Mouse (Mus musculus): ENCODE measurements around the gene Tmeff1. TPM values are rescaled to one million over a fixed set of nuclear protein-coding genes. Genes with fewer than 3 reads are reported as not detected.
A peak's percentile ranks its signal among the peaks of the same experiment; 100 is the strongest.
"Not testable (repeated sequence)": the region's sequence is repeated elsewhere in the genome, so short reads cannot be mapped to it uniquely, and the experiment has no call there.

The Tmeff1 gene
- polyA plus RNA-seq, 1 experiment from 2014 or later, result 8.4 TPM

DNA sequence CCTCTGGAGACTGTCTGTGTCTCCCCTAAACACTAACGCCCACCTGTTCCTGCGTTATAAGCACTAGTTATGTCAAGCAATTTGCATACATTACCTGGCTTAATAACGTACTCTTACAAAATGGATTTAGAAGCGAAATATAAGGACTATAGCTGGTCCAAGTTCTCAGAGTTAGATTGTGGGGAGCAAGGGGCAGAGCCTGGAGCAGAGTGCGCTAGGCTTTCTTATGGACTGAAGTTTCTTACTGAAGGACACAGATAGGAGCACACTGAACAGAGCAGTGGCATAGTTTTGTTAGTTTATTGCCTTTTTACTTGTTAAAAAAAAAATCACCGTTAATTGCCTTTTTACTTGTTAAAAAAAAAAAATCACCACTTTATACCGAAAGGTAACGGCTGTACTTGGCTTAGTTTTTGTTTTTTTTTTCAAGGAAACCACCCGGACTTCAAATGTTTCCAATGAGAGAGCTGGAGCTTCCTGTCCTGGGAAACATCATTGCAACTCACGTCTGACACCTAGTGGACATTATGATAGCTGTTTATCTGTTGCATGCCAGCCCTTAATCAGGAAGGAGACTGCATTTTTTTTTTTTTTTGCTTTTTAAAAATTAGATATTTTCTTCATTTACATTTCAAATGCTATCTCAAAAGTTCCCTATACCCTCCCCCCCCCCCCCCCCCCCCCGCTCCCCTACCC lies 95.8 kb downstream of the Tmeff1 start:
- Histone ChIP-seq H3K9me3 (replicated peaks; ENCODE audit: control insufficient read depth, low read length) (no peaks in the 10 kb centered on the region), H3K4me2 (ENCODE audit: low read depth, low read length) (peak overlapping the region; percentile 49), H3K36me3 (ENCODE audit: control insufficient read depth, insufficient read depth) (no peaks in the 10 kb centered on the region), H3K27me3 (ENCODE audit: control insufficient read depth, insufficient read depth, low read length) (no peaks in the 10 kb centered on the region), H3K9ac (ENCODE audit: low read length) (no peak overlapping the region), H3K4me1 (ENCODE audit: control insufficient read depth, insufficient read depth, low read length) (peaks cover 8% of the 10 kb centered on the region; the same call in 1 of the 2 replicates), H3K4me3 (ENCODE audit: low read length) (no peak overlapping the region), H3K27ac (ENCODE audit: low read length) (no peak overlapping the region)
- no peak for ATAC-seq (replicated peaks; ENCODE audit: extremely low read depth, insufficient read depth, low FRiP score)
- WGBS, result 31% methylated on average over 11 of the region's 11 CpGs

DNA sequence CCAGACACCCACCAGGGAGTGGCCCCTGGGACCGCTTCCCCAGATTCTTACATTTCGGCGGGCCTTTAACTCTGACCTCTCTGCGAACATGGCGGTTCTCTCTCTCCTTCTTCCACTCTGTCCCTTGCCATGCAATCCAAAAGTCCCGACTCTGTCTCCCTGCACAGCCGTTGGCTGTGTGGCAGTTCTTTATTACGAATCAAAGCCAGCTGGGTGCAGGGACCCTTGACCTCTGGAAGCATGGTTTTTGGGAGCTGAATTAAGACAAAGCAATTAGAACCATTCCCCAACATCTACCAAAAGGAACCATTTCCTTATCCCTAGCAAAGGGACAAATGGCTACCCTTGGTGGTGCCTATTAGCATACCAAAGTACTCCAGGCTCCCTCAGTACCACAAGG lies 98.2 kb downstream of the Tmeff1 start:
- Histone ChIP-seq H3K27me3 (ENCODE audit: control insufficient read depth, insufficient read depth, low read length) (no peaks in the 10 kb centered on the region), H3K9ac (ENCODE audit: low read length) (no peak overlapping the region), H3K36me3 (ENCODE audit: control insufficient read depth, insufficient read depth) (no peaks in the 10 kb centered on the region), H3K4me3 (ENCODE audit: low read length) (no peak overlapping the region), H3K9me3 (replicated peaks; ENCODE audit: control insufficient read depth, low read length) (no peaks in the 10 kb centered on the region), H3K4me2 (ENCODE audit: low read depth, low read length) (no peak overlapping the region), H3K27ac (ENCODE audit: low read length) (no peak overlapping the region), H3K4me1 (ENCODE audit: control insufficient read depth, insufficient read depth, low read length) (peaks cover 8% of the 10 kb centered on the region; the same call in 1 of the 2 replicates)
- 95% methylated on average over 8 of the region's 8 CpGs for WGBS
- no peak for ATAC-seq (replicated peaks; ENCODE audit: extremely low read depth, insufficient read depth, low FRiP score)

DNA sequence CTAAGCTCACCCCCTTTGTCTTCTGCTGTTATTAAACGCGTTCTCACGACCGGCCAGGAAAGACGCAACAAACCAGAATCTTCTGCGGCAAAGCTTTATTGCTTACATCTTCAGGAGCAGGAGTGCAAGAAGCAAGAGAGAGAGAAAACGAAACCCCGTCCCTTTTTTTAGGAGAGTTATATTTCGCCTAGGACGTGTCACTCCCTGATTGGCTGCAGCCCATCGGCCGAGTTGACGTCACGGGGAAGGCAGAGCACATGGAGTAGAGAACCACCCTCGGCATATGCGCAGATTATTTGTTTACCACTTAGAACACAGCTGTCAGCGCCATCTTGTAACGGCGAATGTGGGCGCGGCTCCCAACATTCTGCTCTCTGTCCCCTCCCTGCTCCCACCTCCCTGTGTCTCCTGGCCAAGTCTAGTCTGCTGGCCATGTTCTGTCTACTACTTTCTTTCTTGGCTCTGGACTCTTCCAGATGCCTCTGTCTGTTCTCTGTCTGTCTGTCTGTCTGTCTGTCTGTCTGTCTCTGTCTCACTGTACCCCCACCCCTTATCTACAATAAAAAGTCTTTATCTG lies 98.7 kb downstream of the Tmeff1 start:
- not testable (repeated sequence) for H3K36me3 ChIP-seq (ENCODE audit: control insufficient read depth, insufficient read depth); H3K4me3 ChIP-seq (ENCODE audit: low read length); H3K4me2 ChIP-seq (ENCODE audit: low read depth, low read length); ATAC-seq (replicated peaks; ENCODE audit: extremely low read depth, insufficient read depth, low FRiP score); H3K9ac ChIP-seq (ENCODE audit: low read length); H3K9me3 ChIP-seq (replicated peaks; ENCODE audit: control insufficient read depth, low read length); H3K27me3 ChIP-seq (ENCODE audit: control insufficient read depth, insufficient read depth, low read length); H3K27ac ChIP-seq (ENCODE audit: low read length); H3K4me1 ChIP-seq (ENCODE audit: control insufficient read depth, insufficient read depth, low read length)
- WGBS, result 92% methylated on average over 14 of the region's 21 CpGs

DNA sequence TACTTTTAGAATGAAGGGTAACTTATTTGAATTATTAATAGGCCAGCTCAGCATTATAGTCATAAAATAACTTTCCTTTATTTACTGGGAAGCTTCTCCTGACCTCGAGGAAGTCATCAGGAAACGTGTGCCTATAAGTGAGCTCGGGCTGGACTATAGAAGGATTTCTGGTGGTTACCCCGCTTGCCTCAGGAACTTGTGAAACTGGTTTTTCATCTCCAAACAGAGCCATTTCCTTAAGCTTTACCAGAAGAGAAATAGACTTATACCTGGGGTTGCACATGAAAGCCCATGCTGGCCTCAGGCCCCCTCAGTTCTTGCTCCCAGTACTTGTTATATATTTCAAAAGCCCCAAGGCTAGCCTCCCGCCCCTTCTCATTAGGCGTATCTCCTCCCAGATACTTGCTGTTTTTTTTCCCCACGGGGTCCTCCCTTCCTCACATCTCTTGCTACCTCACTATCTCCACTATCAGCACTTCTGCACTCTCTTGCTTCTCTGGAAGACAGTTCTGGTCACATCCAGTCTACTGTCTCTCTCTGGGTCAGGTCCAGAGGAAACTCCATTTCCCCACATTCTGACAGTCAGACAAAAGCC lies 99.7 kb downstream of the Tmeff1 start:
- no peak for ATAC-seq (replicated peaks; ENCODE audit: extremely low read depth, insufficient read depth, low FRiP score)
- Histone ChIP-seq H3K9me3 (replicated peaks; ENCODE audit: control insufficient read depth, low read length) (no peaks in the 10 kb centered on the region), H3K27me3 (ENCODE audit: control insufficient read depth, insufficient read depth, low read length) (no peaks in the 10 kb centered on the region), H3K27ac (ENCODE audit: low read length) (no peak overlapping the region), H3K4me3 (ENCODE audit: low read length) (no peak overlapping the region), H3K36me3 (ENCODE audit: control insufficient read depth, insufficient read depth) (no peaks in the 10 kb centered on the region), H3K4me1 (ENCODE audit: control insufficient read depth, insufficient read depth, low read length) (peaks cover 8% of the 10 kb centered on the region; the same call in 1 of the 2 replicates), H3K4me2 (ENCODE audit: low read depth, low read length) (no peak overlapping the region), H3K9ac (ENCODE audit: low read length) (no peak overlapping the region)
- WGBS, result 53% methylated on average over 7 of the region's 7 CpGs

DNA sequence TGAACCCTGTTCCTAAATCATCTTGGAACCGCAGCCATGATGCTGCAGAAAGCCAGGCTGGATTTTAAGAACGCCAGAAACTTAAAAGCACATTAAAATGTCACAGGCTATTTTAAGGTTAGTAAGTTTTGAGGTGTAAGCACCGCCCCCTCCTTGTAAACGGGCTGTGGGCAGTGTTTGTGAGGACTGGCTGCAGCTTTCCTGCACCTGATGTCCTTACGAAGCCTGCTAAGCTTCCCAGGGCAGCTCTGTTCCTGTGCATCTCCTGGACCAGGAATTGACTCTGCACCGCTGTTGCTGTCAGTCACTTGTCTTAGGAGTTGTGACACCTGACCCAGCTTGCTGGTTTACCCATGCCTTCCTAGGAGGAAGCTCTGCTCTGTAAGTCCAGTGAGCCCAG lies 103.2 kb downstream of the Tmeff1 start:
- H3K9me3 ChIP-seq (replicated peaks; ENCODE audit: control insufficient read depth, low read length), result no peaks in the 10 kb centered on the region
- H3K27me3 ChIP-seq (ENCODE audit: control insufficient read depth, insufficient read depth, low read length), result no peaks in the 10 kb centered on the region
- H3K4me3 ChIP-seq (ENCODE audit: low read length), result no peak overlapping the region
- ATAC-seq (replicated peaks; ENCODE audit: extremely low read depth, insufficient read depth, low FRiP score), result no peak
- WGBS, result 57% methylated on average over 6 of the region's 6 CpGs
- H3K27ac ChIP-seq (ENCODE audit: low read length), result no peak overlapping the region
- H3K4me2 ChIP-seq (ENCODE audit: low read depth, low read length), result no peak overlapping the region
- H3K9ac ChIP-seq (ENCODE audit: low read length), result no peak overlapping the region
- H3K36me3 ChIP-seq (ENCODE audit: control insufficient read depth, insufficient read depth), result no peaks in the 10 kb centered on the region
- H3K4me1 ChIP-seq (ENCODE audit: control insufficient read depth, insufficient read depth, low read length), result no peaks in the 10 kb centered on the region

DNA sequence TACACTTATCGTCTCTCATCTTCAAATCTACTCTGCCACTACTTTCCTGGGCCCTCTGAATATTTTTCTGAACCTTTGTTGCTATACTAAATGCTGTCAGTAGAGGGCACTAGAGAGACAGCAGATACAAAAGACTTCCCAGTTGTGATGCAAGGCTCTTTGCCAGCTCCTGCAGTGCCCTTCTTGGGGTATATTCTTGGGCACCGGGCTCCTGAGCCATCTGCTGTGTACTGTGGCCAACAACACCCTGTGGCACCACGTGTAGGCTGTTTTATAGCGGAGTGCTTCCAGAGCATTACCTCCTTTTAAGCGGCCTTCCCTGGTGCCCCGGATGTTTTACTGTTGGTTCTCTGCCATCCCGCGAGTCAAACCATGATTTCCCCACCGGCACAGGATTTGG lies 105.7 kb downstream of the Tmeff1 start:
- Histone ChIP-seq H3K9ac (ENCODE audit: low read length) (no peak overlapping the region), H3K4me3 (ENCODE audit: low read length) (no peak overlapping the region), H3K27me3 (ENCODE audit: control insufficient read depth, insufficient read depth, low read length) (no peaks in the 10 kb centered on the region), H3K36me3 (ENCODE audit: control insufficient read depth, insufficient read depth) (no peaks in the 10 kb centered on the region), H3K9me3 (replicated peaks; ENCODE audit: control insufficient read depth, low read length) (no peaks in the 10 kb centered on the region), H3K4me2 (ENCODE audit: low read depth, low read length) (no peak overlapping the region), H3K27ac (ENCODE audit: low read length) (no peak overlapping the region), H3K4me1 (ENCODE audit: control insufficient read depth, insufficient read depth, low read length) (no peaks in the 10 kb centered on the region)
- no peak for ATAC-seq (replicated peaks; ENCODE audit: extremely low read depth, insufficient read depth, low FRiP score)
- 74% methylated on average over 9 of the region's 9 CpGs for WGBS

DNA sequence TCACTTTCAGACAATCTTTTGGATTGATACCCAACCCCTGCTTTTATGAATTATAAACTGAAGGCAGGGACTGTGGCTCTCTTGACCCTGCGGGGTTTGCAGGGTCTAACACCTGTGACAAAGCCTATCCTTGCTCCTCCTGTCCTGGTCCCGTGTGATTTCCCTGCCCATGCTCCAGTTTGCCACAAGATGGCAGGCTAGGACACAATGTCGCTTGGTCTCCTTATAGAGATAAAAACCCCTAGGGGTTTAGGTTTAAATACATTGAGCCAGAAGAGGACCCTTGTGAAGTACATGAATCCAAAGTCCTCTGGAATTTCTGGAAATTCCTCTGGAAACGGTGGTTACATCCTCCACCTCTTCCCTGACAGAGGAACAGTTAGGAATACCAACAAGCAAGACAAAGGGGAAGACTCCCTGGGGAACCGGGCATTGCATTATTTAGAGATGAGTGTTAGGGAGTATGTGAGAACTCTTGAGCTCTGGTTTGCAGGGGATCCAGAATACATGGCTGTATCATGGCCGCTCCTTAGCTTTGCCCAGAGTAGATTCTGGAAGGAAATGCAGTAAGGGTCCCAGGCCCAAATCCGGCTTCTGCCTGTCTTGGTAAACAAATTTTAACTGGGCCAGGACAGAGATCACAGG lies 106.9 kb downstream of the Tmeff1 start:
- Histone ChIP-seq H3K9ac (ENCODE audit: low read length) (no peak overlapping the region), H3K4me1 (ENCODE audit: control insufficient read depth, insufficient read depth, low read length) (no peaks in the 10 kb centered on the region), H3K4me3 (ENCODE audit: low read length) (no peak overlapping the region), H3K9me3 (replicated peaks; ENCODE audit: control insufficient read depth, low read length) (no peaks in the 10 kb centered on the region), H3K4me2 (ENCODE audit: low read depth, low read length) (no peak overlapping the region), H3K27me3 (ENCODE audit: control insufficient read depth, insufficient read depth, low read length) (no peaks in the 10 kb centered on the region), H3K27ac (ENCODE audit: low read length) (no peak overlapping the region), H3K36me3 (ENCODE audit: control insufficient read depth, insufficient read depth) (no peaks in the 10 kb centered on the region)
- ATAC-seq (replicated peaks; ENCODE audit: extremely low read depth, insufficient read depth, low FRiP score), result no peak
- WGBS, result 36% methylated on average over 7 of the region's 7 CpGs

DNA sequence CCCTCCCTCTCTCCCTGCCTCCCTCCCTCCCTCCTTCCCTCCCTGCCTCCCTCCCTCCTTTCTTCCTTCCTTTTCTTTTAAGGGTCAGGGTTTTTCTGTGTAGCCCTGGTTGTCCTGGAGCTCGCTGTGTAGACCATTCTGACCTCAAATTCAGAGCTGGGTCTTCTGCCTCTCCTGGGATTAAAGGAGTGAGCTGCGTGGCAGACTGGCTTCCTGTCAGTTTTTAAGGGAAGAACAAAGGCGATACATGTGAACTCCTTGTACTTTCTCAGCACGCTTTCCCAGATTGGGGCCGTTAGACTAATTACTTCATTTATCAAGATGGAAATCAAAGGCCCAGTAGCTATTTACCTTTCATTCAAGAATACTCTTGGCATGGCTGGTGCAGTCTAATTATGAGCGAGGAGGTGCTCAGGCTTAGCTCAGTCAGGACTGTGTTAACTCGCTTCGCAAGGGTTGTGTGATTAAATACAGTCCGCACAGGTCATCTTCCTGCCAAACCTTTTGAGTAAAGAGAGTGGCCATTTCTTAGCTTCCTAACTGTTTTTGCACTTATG lies 107.8 kb downstream of the Tmeff1 start:
- no peak for ATAC-seq (replicated peaks; ENCODE audit: extremely low read depth, insufficient read depth, low FRiP score)
- Histone ChIP-seq H3K4me3 (ENCODE audit: low read length) (no peak overlapping the region), H3K4me2 (ENCODE audit: low read depth, low read length) (no peak overlapping the region), H3K27me3 (ENCODE audit: control insufficient read depth, insufficient read depth, low read length) (no peaks in the 10 kb centered on the region), H3K9ac (ENCODE audit: low read length) (no peak overlapping the region), H3K4me1 (ENCODE audit: control insufficient read depth, insufficient read depth, low read length) (no peaks in the 10 kb centered on the region), H3K27ac (ENCODE audit: low read length) (no peak overlapping the region), H3K36me3 (ENCODE audit: control insufficient read depth, insufficient read depth) (no peaks in the 10 kb centered on the region), H3K9me3 (replicated peaks; ENCODE audit: control insufficient read depth, low read length) (no peaks in the 10 kb centered on the region)
- WGBS, result 61% methylated on average over 9 of the region's 9 CpGs

DNA sequence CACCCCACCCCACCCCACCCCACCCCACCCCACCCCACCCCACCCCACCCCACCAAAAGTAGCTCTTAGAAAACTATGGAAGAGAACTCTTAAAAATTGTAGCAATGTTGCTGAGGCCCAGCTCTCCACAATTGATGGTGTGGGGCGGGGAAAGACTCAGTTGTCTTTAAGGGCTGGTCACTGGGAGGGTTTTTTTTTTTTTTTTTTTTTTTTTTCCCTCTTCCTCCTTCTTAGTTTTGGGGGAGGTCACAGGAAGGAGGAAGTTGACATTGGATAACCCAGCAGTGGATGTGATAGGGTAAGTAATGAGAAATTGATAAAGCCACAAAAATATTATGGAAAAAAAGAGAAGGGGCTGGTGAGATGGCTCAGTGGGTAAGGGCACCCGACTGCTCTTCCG lies 111.7 kb downstream of the Tmeff1 start:
- Histone ChIP-seq H3K9ac (ENCODE audit: low read length) (no peak overlapping the region), H3K27ac (ENCODE audit: low read length) (no peak overlapping the region), H3K27me3 (ENCODE audit: control insufficient read depth, insufficient read depth, low read length) (no peaks in the 10 kb centered on the region), H3K36me3 (ENCODE audit: control insufficient read depth, insufficient read depth) (no peaks in the 10 kb centered on the region), H3K4me1 (ENCODE audit: control insufficient read depth, insufficient read depth, low read length) (no peaks in the 10 kb centered on the region), H3K4me3 (ENCODE audit: low read length) (no peak overlapping the region), H3K9me3 (replicated peaks; ENCODE audit: control insufficient read depth, low read length) (no peaks in the 10 kb centered on the region), H3K4me2 (ENCODE audit: low read depth, low read length) (no peak overlapping the region)
- WGBS, result 79% methylated on average over 3 of the region's 3 CpGs
- no peak for ATAC-seq (replicated peaks; ENCODE audit: extremely low read depth, insufficient read depth, low FRiP score)

All from heart, embryonic 16.5 days (tissue).